21 mouse cellular contexts compared by ENCODE assay signal in genomic region chr1:40361596-40361995, GRCm38 (mm10). TPM values are rescaled to one million over a fixed set of nuclear protein-coding genes. Genes with fewer than 3 reads are reported as not detected.
"Had no signal": no experiment of that assay in that cellular context is flagged by ENCODE, and none has a peak within 500 bp of the region (broad histone marks: within the 10 kb centered on the region; RNA-seq: fewer than 3 reads in every experiment).

No protein-coding gene starts in this region.

- H3K9ac ChIP-seq: lung, embryonic 15.5 days; midbrain, embryonic 12.5 days; neural tube, embryonic 13.5 days; neural tube, embryonic 15.5 days; stomach, embryonic 15.5 days had no signal

- H3K4me1 ChIP-seq: neural tube, embryonic 13.5 days; stomach, embryonic 15.5 days had no signal

- H3K36me3 ChIP-seq: lung, embryonic 15.5 days; midbrain, embryonic 10.5 days; midbrain, embryonic 12.5 days; neural tube, embryonic 13.5 days; neural tube, embryonic 15.5 days; stomach, embryonic 15.5 days had no signal

- H3K9me3 ChIP-seq: lung, embryonic 15.5 days; midbrain, embryonic 10.5 days; midbrain, embryonic 12.5 days; neural tube, embryonic 13.5 days; neural tube, embryonic 15.5 days; stomach, embryonic 15.5 days had no signal

- DNase-seq: lung, adult 2 months; lung, postnatal 4 days; midbrain, embryonic 14.5 days; retina, postnatal 1 day; right cerebral cortex, adult 18-20 months; right cerebral cortex, postnatal 25 days; right cerebral cortex, postnatal 4 days; spleen, adult 18-20 months; thymus, adult 18-20 months; thymus, postnatal 14 days; thymus, postnatal 36 days had no signal

- ATAC-seq: lung, postnatal 0 days; midbrain, embryonic 16.5 days had no signal

- H3K27me3 ChIP-seq: lung, embryonic 15.5 days; midbrain, embryonic 12.5 days; neural tube, embryonic 13.5 days; neural tube, embryonic 15.5 days; stomach, embryonic 15.5 days had no signal

- H3K4me2 ChIP-seq: lung, embryonic 15.5 days; midbrain, embryonic 12.5 days; neural tube, embryonic 13.5 days; neural tube, embryonic 15.5 days; stomach, embryonic 15.5 days had no signal

- H3K4me3 ChIP-seq: lung, embryonic 15.5 days; midbrain, embryonic 10.5 days; midbrain, embryonic 12.5 days; myocyte; neural tube, embryonic 13.5 days; neural tube, embryonic 15.5 days; stomach, embryonic 15.5 days had no signal

- H3K27ac ChIP-seq: lung, embryonic 15.5 days; midbrain, embryonic 10.5 days; midbrain, embryonic 12.5 days; neural tube, embryonic 13.5 days; neural tube, embryonic 15.5 days; stomach, embryonic 15.5 days; stomach, postnatal 0 days had no signal

RNA-seq across cellular contexts. Expression of gene Il1rl2, which starts 37.2 kb away (rescaled TPM):
- polyA plus RNA-seq: myocyte had no signal
